Mouse (Mus musculus): ENCODE data around the gene Vmn1r49. TPM values are rescaled to one million over a fixed set of nuclear protein-coding genes. Genes with fewer than 3 reads are reported as not detected.
"Not testable (repeated sequence)": the region's sequence is repeated elsewhere in the genome, so short reads cannot be mapped to it uniquely, and the experiment has no call there.

Gene Vmn1r49
- not detected for total RNA-seq (2021)

DNA sequence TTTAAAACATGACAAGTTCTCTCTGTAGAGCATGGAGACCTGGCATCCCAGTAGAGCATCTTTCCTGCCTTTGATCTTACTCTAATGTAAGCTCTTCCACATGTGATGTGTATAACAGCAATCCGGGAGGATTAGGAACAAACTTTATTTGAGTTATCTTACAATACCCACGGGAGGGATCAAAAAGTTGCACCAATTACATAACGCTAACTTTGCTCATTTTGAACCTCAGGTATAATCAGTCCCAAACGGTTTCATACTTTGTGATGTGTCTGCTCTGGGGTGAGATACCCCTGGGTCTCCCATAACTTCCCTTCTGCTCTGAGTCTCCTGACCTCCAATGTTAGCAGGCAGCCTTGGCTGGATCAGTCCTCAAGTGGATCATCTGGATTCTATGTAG lies at the start of gene Vmn1r49:
Vmn1r49 (minus strand) TSS at position 101 of the 400 bp plus-strand sequence.
- DNase-seq: no peak
- intact Hi-C loops (cut with DNase I): no loop called here

DNA sequence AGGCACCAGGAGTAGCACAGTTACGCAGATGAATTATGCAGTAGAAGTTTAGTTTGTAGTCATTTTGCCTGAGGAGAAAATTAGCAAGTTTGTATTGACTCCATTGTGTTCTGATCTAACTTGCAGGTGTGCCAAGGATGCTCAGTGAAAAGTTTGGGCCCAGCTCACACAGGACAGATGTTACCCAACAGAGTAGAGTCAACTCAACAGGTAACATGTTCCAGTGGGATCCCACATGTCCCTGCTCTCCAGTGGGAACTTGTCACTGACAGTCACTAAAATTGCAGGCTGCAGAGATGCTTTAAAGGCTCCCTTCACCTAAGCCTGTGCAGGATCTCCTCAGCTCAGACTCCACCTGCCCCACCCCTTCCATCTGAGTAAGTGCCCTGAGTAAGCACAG lies 44.0 kb upstream of the Vmn1r49 start, which contains the start of gene Vmn1r51:
Vmn1r51 (plus strand) TSS at position 301 of the 400 bp plus-strand sequence.
- DNase-seq; intact Hi-C loops (cut with DNase I): not testable (repeated sequence)

DNA sequence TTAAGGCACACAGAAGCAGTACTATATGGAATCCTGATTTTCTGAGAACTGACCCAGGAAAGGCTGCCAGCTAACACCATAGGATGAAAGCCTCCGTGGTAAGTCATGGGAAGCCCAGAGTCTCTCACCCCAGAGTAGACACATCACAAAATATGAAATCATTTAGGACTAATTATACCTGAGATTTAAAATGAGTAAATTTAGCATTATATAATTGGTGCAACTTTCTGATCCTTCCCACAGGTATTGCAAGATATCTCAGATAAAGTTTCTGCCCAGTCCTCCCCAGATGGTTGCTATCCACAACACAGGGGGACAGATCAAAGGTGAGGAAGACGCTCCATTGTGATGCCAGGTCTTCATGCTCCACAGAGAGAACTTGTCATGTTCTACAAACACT lies 22.8 kb upstream of the Vmn1r49 start, which contains the start of gene Vmn1r50:
Vmn1r50 (plus strand) TSS at position 301 of the 400 bp plus-strand sequence.
- intact Hi-C loops (cut with DNase I): no loop called here
- no peak for DNase-seq

DNA sequence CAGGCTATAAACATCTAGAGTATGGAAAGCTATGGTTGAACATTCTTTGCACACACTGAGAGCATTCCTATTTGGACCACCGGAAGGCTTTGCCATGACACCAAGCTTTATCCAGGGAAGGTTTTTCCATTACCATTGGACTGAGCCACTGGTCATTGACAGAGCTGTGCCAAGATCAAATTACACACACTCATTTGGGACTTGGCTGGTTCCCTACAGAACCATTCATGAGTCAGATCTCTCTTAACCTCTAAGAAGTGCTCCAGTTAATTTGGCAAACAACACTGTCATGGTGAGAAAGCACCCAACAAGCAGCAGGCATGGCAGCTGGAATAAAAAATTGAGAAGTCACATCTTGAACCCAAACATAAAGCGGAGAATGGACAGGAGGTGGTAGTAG lies 22.3 kb upstream of the Vmn1r49 start:
- no peak for DNase-seq
- intact Hi-C loops (cut with DNase I): no loop called here

DNA sequence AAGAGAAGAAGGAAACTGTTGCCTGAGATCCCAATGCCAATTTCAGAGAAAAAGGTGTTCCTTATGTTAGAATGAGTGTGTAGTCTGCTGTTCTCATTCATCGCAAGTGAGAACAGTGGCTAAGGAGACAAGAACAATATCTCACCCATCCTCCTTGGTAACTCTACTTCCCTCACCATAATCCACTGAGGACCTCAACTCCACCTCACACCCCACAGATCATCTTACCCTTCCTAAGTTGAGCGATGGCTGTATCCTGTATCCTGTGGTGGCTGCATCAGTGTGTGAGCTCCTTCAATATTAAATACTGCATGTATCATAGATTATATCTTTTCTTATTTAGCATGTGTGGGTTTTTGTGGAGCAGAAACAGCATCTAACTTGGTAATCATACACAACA lies 41.6 kb downstream of the Vmn1r49 start, which contains the start of gene Vmn1r48:
Vmn1r48 (minus strand) TSS at position 101 of the 400 bp plus-strand sequence.
- intact Hi-C loops (cut with DNase I); DNase-seq: not testable (repeated sequence)

Other genes with a start within 250 kb of the Vmn1r49 start
- not detected for gene Vmn1r42, start 202.1 kb downstream of the Vmn1r49 start, total RNA-seq (2021)
- gene Vmn1r43, start 202.1 kb downstream of the Vmn1r49 start, total RNA-seq (2021): not detected
- gene Vmn1r44, start 194.8 kb downstream of the Vmn1r49 start, total RNA-seq (2021): not detected
- not detected for gene Vmn1r45, start 137.9 kb downstream of the Vmn1r49 start, total RNA-seq (2021)
- gene Vmn1r46, start 109.2 kb downstream of the Vmn1r49 start, total RNA-seq (2021): not detected
- not detected for gene Vmn1r47, start 62.4 kb downstream of the Vmn1r49 start, total RNA-seq (2021)
- not detected for gene Vmn1r48, start 41.7 kb downstream of the Vmn1r49 start, total RNA-seq (2021)
- not detected for gene Vmn1r50, start 22.9 kb upstream of the Vmn1r49 start, total RNA-seq (2021)
- not detected for gene Vmn1r51, start 44.1 kb upstream of the Vmn1r49 start, total RNA-seq (2021)
- gene Vmn1r52, start 96.3 kb upstream of the Vmn1r49 start, total RNA-seq (2021): not detected
- not detected for gene V1ra8, start 124.3 kb upstream of the Vmn1r49 start, total RNA-seq (2021)
- not detected for gene Vmn1r53, start 145.9 kb upstream of the Vmn1r49 start, total RNA-seq (2021)
- gene Vmn1r54, start 167.8 kb upstream of the Vmn1r49 start, total RNA-seq (2021): not detected
- not detected for gene BC048671, start 222.7 kb upstream of the Vmn1r49 start, total RNA-seq (2021)
- not detected for gene Chst13, start 246.7 kb upstream of the Vmn1r49 start, total RNA-seq (2021)